Mouse (Mus musculus): Measurements from ENCODE around the gene Sox1. TPM values are rescaled to one million over a fixed set of nuclear protein-coding genes. Genes with fewer than 3 reads are reported as not detected.

Gene Sox1
- polyA plus RNA-seq, 1 experiment from 2014 or later = 0.51 TPM

DNA sequence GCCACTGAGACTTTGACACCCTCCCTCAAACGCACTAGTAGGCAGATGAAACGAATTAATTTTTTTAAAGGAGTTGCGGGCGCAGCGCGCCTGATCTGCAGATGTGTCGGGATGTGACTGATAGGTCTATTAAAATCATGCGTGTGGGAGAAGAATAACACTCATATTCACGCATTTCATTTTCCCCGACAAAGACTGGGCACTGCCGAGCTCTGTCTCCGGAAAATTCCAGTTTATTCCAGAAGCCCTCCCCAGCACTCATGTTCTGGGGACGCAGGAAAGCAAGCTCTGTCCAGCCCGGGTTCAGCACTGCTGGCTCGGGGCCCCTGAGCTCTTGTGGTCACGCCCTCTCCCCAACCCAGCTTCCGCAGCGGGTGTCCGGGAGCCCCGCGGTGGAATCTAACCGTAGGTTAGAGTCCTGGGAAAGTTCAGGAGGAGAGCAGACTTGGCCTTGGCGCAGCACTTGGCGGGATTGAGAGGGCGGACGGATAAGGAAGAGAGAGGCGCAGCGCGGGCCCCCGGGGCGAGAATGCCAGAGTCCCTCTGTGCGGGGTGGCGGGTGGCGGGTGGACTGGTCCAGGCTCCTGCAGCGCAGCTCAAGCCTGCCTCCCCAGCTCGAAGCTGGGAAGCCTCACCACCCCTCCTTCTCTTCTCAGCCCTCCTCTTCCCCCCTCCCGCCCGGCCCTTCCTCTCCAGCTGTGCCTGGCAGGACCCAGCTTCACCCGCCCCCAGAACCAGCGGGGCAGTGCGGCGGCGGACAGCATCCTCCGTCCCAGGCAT, 5.7 kb downstream of the Sox1 start:
- peaks cover 84% of the 10 kb centered on the region for H3K27me3 ChIP-seq
- no peaks in the 10 kb centered on the region for H3K36me3 ChIP-seq
- H3K27ac ChIP-seq = peak overlapping the region; percentile 12; the same call in 1 of the 2 replicates
- ATAC-seq (ENCODE audit: insufficient number of reproducible peaks, insufficient read depth, low FRiP score, low TSS enrichment) = no peak
- H3K4me1 ChIP-seq = 0 out of 2 replicates have a peak, but pooled peaks cover under 1% of the 10 kb centered on the region
- H3K4me2 ChIP-seq (replicated peaks) = peak overlapping the region; percentile 32
- H3K9ac ChIP-seq = no peak overlapping the region
- WGBS = under 1% methylated on average over 33 of the region's 44 CpGs
- no peaks in the 10 kb centered on the region for H3K9me3 ChIP-seq
- peak overlapping the region; percentile 0; the same call in 1 of the 2 replicates for H3K4me3 ChIP-seq

DNA sequence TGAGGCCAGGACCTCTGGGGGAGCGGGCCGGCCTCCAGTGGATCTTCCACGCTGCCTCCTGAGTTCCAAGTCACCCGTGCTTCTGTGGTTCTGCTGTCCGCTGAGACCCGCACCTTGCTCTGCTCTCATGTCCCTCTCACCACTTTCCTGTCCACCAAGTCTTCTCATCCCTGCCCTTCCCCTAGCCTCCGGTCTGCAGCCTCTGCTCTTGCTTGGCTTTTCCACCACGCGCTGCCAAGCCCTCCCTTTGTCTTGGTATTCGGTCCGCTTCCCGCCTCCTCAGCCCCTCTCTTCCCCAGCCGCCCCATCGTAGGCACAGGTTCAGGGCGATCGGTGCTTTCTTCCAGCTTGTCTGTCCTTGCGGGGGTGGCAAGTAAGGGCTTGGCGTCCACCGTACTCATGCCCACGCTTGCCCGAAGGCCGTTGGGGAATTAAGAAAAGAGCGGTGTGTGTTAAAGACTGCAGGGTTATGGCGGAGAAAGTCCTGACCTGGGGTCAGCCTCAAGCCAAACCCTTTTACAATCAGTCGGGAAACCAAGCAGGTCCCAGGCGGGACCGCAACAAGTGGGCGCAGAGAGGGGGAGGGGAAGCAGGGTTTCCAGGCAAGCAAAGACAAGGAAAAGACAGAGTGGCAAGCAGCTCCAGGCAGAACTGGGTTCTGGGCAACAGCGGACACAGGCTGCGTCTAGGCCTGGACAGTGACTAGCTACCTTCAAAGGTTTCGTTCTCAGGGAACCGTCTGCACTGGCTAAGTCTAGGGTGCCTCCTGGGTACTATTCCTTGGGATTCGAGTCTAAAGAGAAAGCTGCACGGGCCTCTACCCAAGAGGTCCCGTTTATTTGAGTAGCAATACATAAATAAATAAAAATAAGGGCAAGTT, 6.5 kb downstream of the Sox1 start:
- no peak for ATAC-seq (ENCODE audit: insufficient number of reproducible peaks, insufficient read depth, low FRiP score, low TSS enrichment)
- Histone ChIP-seq H3K9ac (no peak overlapping the region), H3K4me2 (replicated peaks) (peak overlapping the region; percentile 32), H3K9me3 (no peaks in the 10 kb centered on the region), H3K4me1 (no peaks in the 10 kb centered on the region), H3K4me3 (peak overlapping the region; percentile 0; the same call in 1 of the 2 replicates), H3K27ac (0 out of 2 replicates have a peak overlapping the region, but pooled peaks have one; percentile 12), H3K27me3 (peaks cover 84% of the 10 kb centered on the region), H3K36me3 (no peaks in the 10 kb centered on the region)
- WGBS = under 1% methylated on average over 35 of the region's 35 CpGs

- H3K9ac ChIP-seq = no peak overlapping the region
- H3K4me2 ChIP-seq (replicated peaks) = no peak overlapping the region
- H3K9me3 ChIP-seq = no peaks in the 10 kb centered on the region
- peaks cover 81% of the 10 kb centered on the region for H3K27me3 ChIP-seq
- 3% methylated on average over 9 of the region's 9 CpGs for WGBS
- ATAC-seq (ENCODE audit: insufficient number of reproducible peaks, insufficient read depth, low FRiP score, low TSS enrichment) = no peak
- H3K27ac ChIP-seq = no peak overlapping the region
- no peaks in the 10 kb centered on the region for H3K4me1 ChIP-seq
- H3K4me3 ChIP-seq = no peak overlapping the region
- no peaks in the 10 kb centered on the region for H3K36me3 ChIP-seq
These were observed 7.6 kb downstream of the Sox1 start for GRCm38 (mm10) chr8:12402709-12403108.

DNA sequence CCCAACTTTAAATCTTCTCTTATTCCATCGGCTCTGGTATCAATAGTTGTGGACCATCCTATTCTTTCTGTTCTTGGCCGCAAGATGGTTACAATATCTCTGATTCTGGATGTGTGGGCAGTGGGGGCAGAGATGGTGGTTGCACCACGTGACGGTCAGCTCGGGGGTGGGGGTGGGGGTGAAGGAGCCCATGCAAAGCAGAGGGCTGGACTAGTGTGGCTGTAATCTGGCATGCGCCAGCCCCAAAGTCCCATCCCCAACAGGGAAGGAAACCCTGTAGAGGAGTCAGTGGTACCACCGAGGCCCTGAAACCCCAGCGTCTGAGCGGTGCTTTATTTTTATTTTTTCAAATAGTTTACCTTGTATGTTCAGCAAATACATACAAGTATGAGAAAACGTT, 12.9 kb downstream of the Sox1 start:
- Histone ChIP-seq H3K9me3 (no peaks in the 10 kb centered on the region), H3K9ac (no peak overlapping the region), H3K4me1 (no peaks in the 10 kb centered on the region), H3K4me3 (no peak overlapping the region), H3K27me3 (peaks cover 75% of the 10 kb centered on the region), H3K4me2 (replicated peaks) (no peak overlapping the region), H3K27ac (no peak overlapping the region), H3K36me3 (no peaks in the 10 kb centered on the region)
- 20% methylated on average over 10 of the region's 10 CpGs for WGBS
- no peak for ATAC-seq (ENCODE audit: insufficient number of reproducible peaks, insufficient read depth, low FRiP score, low TSS enrichment)

GRCm38 (mm10) chr8:12409976-12410375, 14.9 kb downstream of the Sox1 start:
- no peaks in the 10 kb centered on the region for H3K4me1 ChIP-seq
- H3K9me3 ChIP-seq = no peaks in the 10 kb centered on the region
- H3K27ac ChIP-seq = no peak overlapping the region
- H3K36me3 ChIP-seq = no peaks in the 10 kb centered on the region
- no peak overlapping the region for H3K4me2 ChIP-seq (replicated peaks)
- 52% methylated on average over 3 of the region's 3 CpGs for WGBS
- ATAC-seq (ENCODE audit: insufficient number of reproducible peaks, insufficient read depth, low FRiP score, low TSS enrichment) = no peak
- no peak overlapping the region for H3K4me3 ChIP-seq
- no peak overlapping the region for H3K9ac ChIP-seq
- H3K27me3 ChIP-seq = peaks cover 55% of the 10 kb centered on the region

- H3K4me2 ChIP-seq (replicated peaks) = no peak overlapping the region
- H3K9me3 ChIP-seq = no peaks in the 10 kb centered on the region
- H3K9ac ChIP-seq = no peak overlapping the region
- 80% methylated on average over 2 of the region's 2 CpGs for WGBS
- no peak overlapping the region for H3K27ac ChIP-seq
- no peaks in the 10 kb centered on the region for H3K36me3 ChIP-seq
- H3K27me3 ChIP-seq = peaks cover 21% of the 10 kb centered on the region
- no peak overlapping the region for H3K4me3 ChIP-seq
- ATAC-seq (ENCODE audit: insufficient number of reproducible peaks, insufficient read depth, low FRiP score, low TSS enrichment) = no peak
- H3K4me1 ChIP-seq = no peaks in the 10 kb centered on the region
These were observed 22.0 kb downstream of the Sox1 start for GRCm38 (mm10) chr8:12417056-12417455.

GRCm38 (mm10) chr8:12420537-12420936, 25.4 kb downstream of the Sox1 start:
- WGBS = 73% methylated on average over 2 of the region's 2 CpGs
- Histone ChIP-seq H3K4me1 (no peaks in the 10 kb centered on the region), H3K4me3 (no peak overlapping the region), H3K36me3 (no peaks in the 10 kb centered on the region), H3K4me2 (replicated peaks) (no peak overlapping the region), H3K27me3 (peaks cover 53% of the 10 kb centered on the region), H3K9ac (no peak overlapping the region), H3K27ac (no peak overlapping the region), H3K9me3 (no peaks in the 10 kb centered on the region)
- ATAC-seq (ENCODE audit: insufficient number of reproducible peaks, insufficient read depth, low FRiP score, low TSS enrichment) = no peak

DNA sequence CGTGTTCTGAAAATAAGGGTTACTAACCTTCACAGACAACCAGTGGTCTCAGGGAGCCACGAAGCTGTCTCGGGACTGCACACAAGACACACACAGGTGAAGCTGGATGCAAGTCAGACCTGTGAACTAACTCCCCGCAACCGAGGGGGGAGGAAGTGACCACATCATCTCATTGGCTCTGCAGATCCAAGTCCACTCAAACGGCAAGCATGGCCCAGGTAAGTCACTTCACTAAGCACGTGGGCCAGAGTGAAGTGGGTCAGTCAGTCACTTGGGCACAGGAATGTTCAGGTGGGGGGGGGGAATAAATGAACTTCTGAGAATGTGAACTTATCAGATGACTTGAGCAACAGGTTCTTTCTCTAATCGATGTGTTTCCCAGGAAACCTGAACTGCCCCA, 30.8 kb downstream of the Sox1 start:
- peaks cover 87% of the 10 kb centered on the region for H3K27me3 ChIP-seq

DNA sequence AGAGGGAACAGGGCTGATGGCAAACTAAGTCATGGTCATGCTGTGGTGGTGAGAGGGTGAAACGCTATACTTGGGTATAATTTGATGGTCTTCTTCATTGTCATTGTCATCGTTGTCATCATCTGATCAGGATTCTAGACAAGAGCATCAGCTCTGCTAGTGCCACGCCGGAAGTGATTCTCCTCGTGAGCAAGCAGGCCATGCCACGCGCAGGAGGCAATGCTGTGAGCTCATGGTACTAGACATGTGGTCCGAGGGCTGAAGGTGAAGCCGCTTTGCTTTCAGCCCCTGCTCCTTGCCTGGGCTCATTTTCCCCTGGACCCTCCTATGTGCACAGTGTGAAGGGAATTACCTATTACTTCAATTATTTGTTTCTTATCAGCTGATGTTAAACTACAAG, 32.3 kb downstream of the Sox1 start:
- Histone ChIP-seq H3K4me1 (peaks cover 12% of the 10 kb centered on the region), H3K9me3 (no peaks in the 10 kb centered on the region), H3K36me3 (no peaks in the 10 kb centered on the region), H3K4me3 (no peak overlapping the region), H3K9ac (no peak overlapping the region), H3K27me3 (peaks cover 98% of the 10 kb centered on the region), H3K27ac (no peak overlapping the region), H3K4me2 (replicated peaks) (no peak overlapping the region)
- ATAC-seq (ENCODE audit: insufficient number of reproducible peaks, insufficient read depth, low FRiP score, low TSS enrichment) = no peak
- WGBS = 79% methylated on average over 9 of the region's 9 CpGs

More for the DNA sequence above, 30.8 kb downstream of the Sox1 start:
- whole genome bisulfite sequencing = 86% methylated on average over 8 of the region's 8 CpGs
- Histone ChIP-seq H3K9ac (no peak overlapping the region), H3K27ac (no peak overlapping the region), H3K36me3 (no peaks in the 10 kb centered on the region), H3K4me3 (no peak overlapping the region), H3K9me3 (no peaks in the 10 kb centered on the region), H3K4me2 (replicated peaks) (no peak overlapping the region), H3K4me1 (peaks cover 12% of the 10 kb centered on the region)
- no peak for ATAC-seq (ENCODE audit: insufficient number of reproducible peaks, insufficient read depth, low FRiP score, low TSS enrichment)

DNA sequence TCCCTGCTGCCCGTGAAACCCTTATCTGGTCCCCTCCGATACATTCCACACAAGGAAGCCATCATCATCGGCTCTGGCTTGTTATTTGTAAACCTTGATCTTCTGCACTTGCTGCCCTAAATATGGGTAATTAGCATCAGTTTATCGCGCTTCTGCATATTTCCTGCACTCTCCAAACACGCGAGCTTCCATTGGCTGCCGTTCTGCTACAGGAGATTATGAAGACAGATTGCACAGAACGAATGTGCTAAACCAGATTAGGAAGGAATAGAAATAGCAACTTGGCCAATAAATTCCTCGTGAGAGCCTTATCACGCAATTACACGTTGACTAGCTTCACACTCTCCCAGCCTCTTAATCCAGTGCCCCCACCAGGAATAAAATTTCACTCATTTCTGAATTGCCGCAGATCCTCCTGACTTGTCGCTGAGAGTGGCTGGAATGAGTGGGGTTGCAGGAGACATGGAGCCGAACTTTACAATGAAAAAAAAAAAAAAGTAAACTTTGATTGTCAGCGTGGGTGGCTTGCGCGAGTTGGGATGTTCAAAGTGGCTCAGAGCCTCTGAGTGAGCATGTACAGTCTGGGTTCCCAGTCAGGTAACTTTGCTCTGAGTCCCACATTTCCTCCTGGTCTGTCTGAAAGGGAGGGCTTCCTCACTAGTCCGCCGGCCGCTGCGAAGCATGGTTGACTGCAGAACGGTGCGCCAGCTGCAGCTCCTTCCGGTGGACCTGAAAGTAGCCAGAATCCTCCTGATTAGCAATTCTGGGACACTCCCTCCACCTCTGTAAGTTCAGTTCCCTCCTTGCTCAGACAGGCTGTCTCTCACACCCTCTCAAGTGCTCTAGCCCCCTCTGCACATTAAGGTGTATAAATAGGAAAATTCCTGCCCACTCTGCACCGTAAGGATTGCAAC, 33.0 kb downstream of the Sox1 start:
- Histone ChIP-seq H3K9me3 (no peaks in the 10 kb centered on the region), H3K36me3 (no peaks in the 10 kb centered on the region), H3K4me3 (no peak overlapping the region), H3K9ac (no peak overlapping the region), H3K27me3 (peaks cover 98% of the 10 kb centered on the region), H3K4me2 (replicated peaks) (no peak overlapping the region), H3K27ac (no peak overlapping the region), H3K4me1 (peaks cover 12% of the 10 kb centered on the region)
- WGBS = 25% methylated on average over 26 of the region's 26 CpGs
- no peak for ATAC-seq (ENCODE audit: insufficient number of reproducible peaks, insufficient read depth, low FRiP score, low TSS enrichment)

GRCm38 (mm10) chr8:12428931-12429330, 33.8 kb downstream of the Sox1 start:
- H3K4me2 ChIP-seq (replicated peaks) = no peak overlapping the region
- H3K9me3 ChIP-seq = no peaks in the 10 kb centered on the region
- H3K27me3 ChIP-seq = peaks cover 98% of the 10 kb centered on the region
- H3K4me1 ChIP-seq = peaks cover 12% of the 10 kb centered on the region
- no peak for ATAC-seq (ENCODE audit: insufficient number of reproducible peaks, insufficient read depth, low FRiP score, low TSS enrichment)
- no peak overlapping the region for H3K27ac ChIP-seq
- no peak overlapping the region for H3K9ac ChIP-seq
- H3K36me3 ChIP-seq = no peaks in the 10 kb centered on the region
- no peak overlapping the region for H3K4me3 ChIP-seq
- WGBS = 18% methylated on average over 5 of the region's 5 CpGs
